Mouse (Mus musculus) heart, adult 2 months (tissue): ENCODE measurements at regions not wholly inside any gene's neighbourhood (a gene's known extent, or its start where the extent isn't known, plus 50 kb on each side); places are given as distances from the start of the nearest gene placed in this dataset.

Experiments used
- DNase-seq, 2 experiments: peaks; one replicate each; pipeline ENCODE4 v3.0.0; 2021
- H3K27ac ChIP-seq: fragments of 200-600 bp; 2 replicates; pipeline ENCODE4 v1.8.1; 2022
- H3K27me3 ChIP-seq: fragments of 200-500 bp; 2 replicates; pipeline ENCODE4 v1.6.1; 2012; ENCODE audit warnings: mild to moderate bottlenecking, low read length, inconsistent platforms, mixed read lengths; ENCODE audit not compliant: control insufficient read depth, insufficient read depth
- H3K36me3 ChIP-seq: fragments of 200-500 bp; 2 replicates; pipeline ENCODE4 v1.6.1; 2012; ENCODE audit warnings: low read length, inconsistent platforms; ENCODE audit not compliant: control insufficient read depth, insufficient read depth
- H3K4me1 ChIP-seq: fragments of 200-500 bp; 2 replicates; pipeline ENCODE4 v1.6.1; 2011; ENCODE audit warnings: low read length; ENCODE audit not compliant: control insufficient read depth, insufficient read depth
- H3K4me3 ChIP-seq: fragments of 200-600 bp; 2 replicates; pipeline ENCODE4 v1.8.1; 2022
- H3K79me2 ChIP-seq: fragments of 200-500 bp; replicated peaks from 2 replicates; pipeline ENCODE4 v1.6.1; 2012; ENCODE audit warnings: mild to moderate bottlenecking, inconsistent platforms, low read length, moderate library complexity, mixed read lengths; ENCODE audit not compliant: control insufficient read depth, insufficient read depth
- H3K9ac ChIP-seq: fragments of 200-500 bp; 2 replicates; pipeline ENCODE4 v1.6.1; 2012; ENCODE audit warnings: low read depth, mild to moderate bottlenecking, control low read depth, inconsistent platforms, low read length, mixed read lengths
- CTCF ChIP-seq: fragments of 200-600 bp; IDR thresholded peaks from 2 replicates; pipeline ENCODE4 v1.8.1; 2022; ENCODE audit warnings: antibody characterized with exemption, mild to moderate bottlenecking, moderate library complexity
- EP300 ChIP-seq: fragments of 200-500 bp; IDR thresholded peaks from 2 replicates; pipeline ENCODE4 v1.6.1; 2011; ENCODE audit warnings: low read depth, low read length, control low read depth; ENCODE audit not compliant: insufficient read depth
- POLR2A ChIP-seq: fragments of 200-500 bp; IDR thresholded peaks from 2 replicates; pipeline ENCODE4 v1.6.1; 2011; ENCODE audit warnings: mild to moderate bottlenecking, low read depth, low read length, control low read depth; ENCODE audit not compliant: insufficient read depth
- WGBS: fragments of 180-500 bp; shearing (Covaris S2); methylation state at CpG from one replicate; pipeline ENCODE4 v1.1.7; 2018; 5-methylcytosine and 5-hydroxymethylcytosine counted together
- intact Hi-C: fragments of 180-260 bp; cut with DNase I; formaldehyde crosslinking; loops from one replicate; pipeline ENCODE4 v1.15.1; 2025

DNA sequence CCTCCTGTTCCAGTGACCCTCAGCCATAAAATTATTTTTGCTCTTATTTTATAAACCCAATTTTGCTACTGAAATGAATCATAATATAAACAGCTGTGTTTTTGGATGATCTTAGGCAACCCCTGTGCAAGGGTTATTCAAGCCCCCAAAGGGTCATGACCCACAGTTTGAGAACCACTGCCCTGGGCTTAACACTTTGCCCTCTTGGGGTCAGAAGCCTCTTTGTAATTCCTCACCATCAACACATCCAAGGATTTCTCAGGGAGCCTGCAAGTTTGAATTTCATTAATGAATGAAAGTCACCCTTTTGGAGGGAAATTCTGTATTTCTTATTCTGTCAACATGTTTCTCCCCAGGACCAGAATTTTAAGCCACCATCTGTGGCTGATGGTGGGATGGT lies 123.1 kb downstream of the Cmpk2 start:
- Histone ChIP-seq H3K9ac (no peak overlapping the region), H3K4me1 (no peaks in the 10 kb centered on the region), H3K27ac (no peak overlapping the region), H3K36me3 (no peaks in the 10 kb centered on the region), H3K4me3 (no peak overlapping the region), H3K27me3 (no peaks in the 10 kb centered on the region), H3K79me2 (no peaks in the 10 kb centered on the region)
- TF ChIP-seq POLR2A (no peak), CTCF (no peak), EP300 (no peak)
- DNase-seq: no peak
- intact Hi-C loops: no loop called here

DNA sequence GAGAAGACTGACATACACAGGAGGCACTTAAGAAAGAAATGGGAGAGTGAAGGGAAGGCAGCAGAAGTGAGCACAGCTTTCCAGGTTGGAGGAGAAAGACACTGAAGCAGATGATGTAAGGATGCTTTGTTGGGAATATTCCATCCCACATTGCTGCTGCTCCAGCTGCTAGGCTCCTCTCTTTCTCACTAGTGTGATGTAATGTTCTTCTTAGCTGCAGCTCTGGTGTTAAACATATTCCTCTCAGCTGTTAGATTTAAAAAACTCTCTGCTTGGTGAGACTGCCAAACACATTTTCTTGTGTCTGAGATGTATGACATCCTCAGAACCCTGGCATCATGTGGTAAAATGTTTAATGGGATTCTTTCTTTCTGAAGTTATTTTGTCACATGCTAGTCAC lies 120.1 kb downstream of the Cmpk2 start:
- Histone ChIP-seq H3K27me3 (no peaks in the 10 kb centered on the region), H3K27ac (no peak overlapping the region), H3K4me3 (no peak overlapping the region), H3K4me1 (no peaks in the 10 kb centered on the region), H3K79me2 (no peaks in the 10 kb centered on the region), H3K9ac (no peak overlapping the region), H3K36me3 (no peaks in the 10 kb centered on the region)
- no peak for DNase-seq
- TF ChIP-seq EP300: no peak
- TF ChIP-seq CTCF: no peak
- TF ChIP-seq POLR2A: no peak
- intact Hi-C loops: no loop called here

DNA sequence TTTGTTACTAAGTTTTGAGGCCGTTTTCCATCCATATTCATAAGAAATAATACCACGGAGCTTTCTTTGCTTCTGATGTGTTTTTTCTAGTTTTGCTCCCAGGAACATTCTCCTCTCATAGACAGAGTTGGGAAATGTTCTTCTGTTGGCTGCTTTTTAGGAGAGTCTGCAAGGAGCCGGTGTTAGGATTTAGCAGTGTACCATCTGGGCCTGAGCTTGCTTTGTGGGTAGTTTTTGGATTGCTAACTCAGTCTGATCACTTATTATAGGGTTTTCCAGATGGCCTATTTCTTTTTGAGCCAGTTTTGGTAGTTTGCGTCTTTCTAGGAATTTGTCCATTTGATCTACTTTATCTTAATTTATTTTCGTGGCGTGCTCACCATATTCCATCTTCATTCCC lies 108.4 kb downstream of the Cmpk2 start:
- no peaks in the 10 kb centered on the region for H3K79me2 ChIP-seq
- H3K36me3 ChIP-seq: no peaks in the 10 kb centered on the region
- no peaks in the 10 kb centered on the region for H3K27me3 ChIP-seq
- no peak overlapping the region for H3K9ac ChIP-seq
- 91% methylated on average over 6 of the region's 6 CpGs for WGBS
- intact Hi-C loops: no loop called here
- no peaks in the 10 kb centered on the region for H3K4me1 ChIP-seq
- H3K27ac ChIP-seq: no peak overlapping the region
- DNase-seq: no peak
- no peak overlapping the region for H3K4me3 ChIP-seq
- no peak for TF ChIP-seq CTCF
- no peak for TF ChIP-seq POLR2A
- no peak for TF ChIP-seq EP300

DNA sequence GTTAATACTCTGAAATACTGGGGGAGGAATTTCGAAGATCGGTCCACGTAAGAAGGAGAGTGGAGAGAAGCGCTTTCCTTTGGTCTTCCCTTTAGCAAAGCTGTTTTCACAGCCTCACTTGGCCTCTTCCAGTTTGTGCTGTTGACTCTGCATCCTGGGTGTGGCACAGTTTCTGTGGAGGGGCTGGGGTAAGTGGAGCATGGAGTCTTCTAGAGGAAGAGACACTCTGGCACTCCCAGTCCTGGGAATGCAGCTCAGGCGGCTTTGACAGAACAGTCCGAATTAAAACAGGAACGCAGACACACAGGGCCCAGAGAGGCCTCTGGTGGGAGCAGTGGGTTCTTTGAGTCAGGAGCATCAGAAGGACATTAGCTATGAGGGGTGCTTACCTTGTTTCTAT lies 102.6 kb downstream of the Cmpk2 start:
- H3K4me3 ChIP-seq: no peak overlapping the region
- TF ChIP-seq POLR2A (no peak), CTCF (no peak), EP300 (no peak)
- no peak overlapping the region for H3K9ac ChIP-seq
- no peak for DNase-seq
- no peaks in the 10 kb centered on the region for H3K27me3 ChIP-seq
- no peak overlapping the region for H3K27ac ChIP-seq
- intact Hi-C loops: no loop called here
- H3K79me2 ChIP-seq: no peaks in the 10 kb centered on the region
- WGBS: 74% methylated on average over 7 of the region's 7 CpGs
- no peaks in the 10 kb centered on the region for H3K4me1 ChIP-seq
- H3K36me3 ChIP-seq: no peaks in the 10 kb centered on the region

DNA sequence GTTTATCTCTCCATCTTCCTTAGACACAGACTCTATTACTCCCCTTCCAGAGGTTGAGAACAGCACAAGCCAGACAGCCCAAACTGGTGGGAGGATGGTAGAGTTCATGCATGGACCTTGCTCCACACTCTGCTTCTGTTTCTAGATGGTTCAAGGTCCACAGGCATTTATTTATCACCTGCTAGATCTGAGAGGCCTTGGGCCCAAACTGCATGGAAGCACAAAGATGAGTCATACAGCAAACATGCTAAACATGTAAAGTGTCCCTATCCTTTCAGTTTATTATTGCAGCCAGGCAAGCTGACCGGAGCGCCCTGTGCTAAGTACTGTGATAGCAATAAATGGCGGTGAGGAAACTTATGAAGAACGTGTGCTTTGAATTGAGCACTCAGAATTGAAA lies 98.4 kb downstream of the Cmpk2 start:
- Histone ChIP-seq H3K36me3 (peaks cover 2% of the 10 kb centered on the region; the same call in 1 of the 2 replicates), H3K27me3 (no peaks in the 10 kb centered on the region), H3K4me1 (no peaks in the 10 kb centered on the region; the same call in 1 of the 2 replicates), H3K9ac (no peak overlapping the region), H3K79me2 (no peaks in the 10 kb centered on the region), H3K27ac (no peak overlapping the region), H3K4me3 (no peak overlapping the region)
- WGBS: 67% methylated on average over 4 of the region's 4 CpGs
- intact Hi-C loops: no loop called here
- DNase-seq: no peak
- TF ChIP-seq POLR2A: no peak
- no peak for TF ChIP-seq EP300
- TF ChIP-seq CTCF: no peak

DNA sequence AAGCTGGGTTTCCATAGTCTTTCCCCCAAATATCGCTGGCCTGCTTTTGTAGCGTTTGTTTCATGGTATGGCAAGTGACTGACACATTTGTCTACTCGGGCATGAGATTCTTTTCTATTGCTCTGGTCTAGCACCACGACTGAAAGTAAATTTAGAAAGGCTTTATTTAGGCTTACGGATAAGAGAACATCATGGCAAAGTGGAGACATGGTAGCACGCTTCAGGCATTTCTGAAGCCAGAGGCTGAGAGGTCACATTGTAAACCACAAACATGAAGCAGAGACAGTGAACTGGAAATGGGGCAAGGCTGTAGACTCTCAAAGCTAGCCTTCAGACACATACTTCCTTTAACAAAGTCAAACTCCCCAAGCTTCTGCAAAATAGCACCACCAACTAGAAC lies 93.9 kb downstream of the Cmpk2 start:
- no peak overlapping the region; the same call in 1 of the 2 replicates for H3K27ac ChIP-seq
- DNase-seq: no peak

DNA sequence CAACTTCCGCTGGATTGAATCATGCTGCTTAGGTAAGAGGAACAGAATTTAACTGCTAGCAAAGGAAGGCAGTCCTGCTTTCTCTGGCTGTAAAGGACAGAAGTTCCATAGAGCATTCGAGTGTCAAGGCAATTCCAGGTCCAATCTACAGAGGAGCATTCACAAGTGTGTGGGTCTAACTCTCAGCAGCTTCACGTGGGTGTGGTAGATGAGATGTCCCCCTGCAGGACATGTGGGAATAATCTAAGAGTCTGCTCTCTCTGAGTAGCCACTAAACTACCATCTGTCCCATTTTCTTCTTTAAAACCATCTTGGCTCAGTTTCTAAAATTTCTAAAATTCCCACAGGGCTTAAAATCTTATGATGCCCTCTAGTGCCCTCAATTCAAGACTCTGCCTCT lies 90.6 kb downstream of the Cmpk2 start:
- intact Hi-C loops: no loop called here
- no peak overlapping the region for H3K27ac ChIP-seq
- H3K4me1 ChIP-seq: no peaks in the 10 kb centered on the region; the same call in 1 of the 2 replicates
- no peaks in the 10 kb centered on the region for H3K79me2 ChIP-seq
- DNase-seq: no peak
- H3K27me3 ChIP-seq: no peaks in the 10 kb centered on the region
- WGBS: 79% methylated on average over 3 of the region's 3 CpGs
- H3K4me3 ChIP-seq: no peak overlapping the region
- H3K9ac ChIP-seq: no peak overlapping the region
- H3K36me3 ChIP-seq: peaks cover 2% of the 10 kb centered on the region; the same call in 1 of the 2 replicates
- no peak for TF ChIP-seq POLR2A
- TF ChIP-seq CTCF: no peak
- TF ChIP-seq EP300: no peak

More for the DNA sequence above, 93.9 kb downstream of the Cmpk2 start:
- Histone ChIP-seq H3K4me1 (no peaks in the 10 kb centered on the region; the same call in 1 of the 2 replicates), H3K36me3 (peaks cover 2% of the 10 kb centered on the region; the same call in 1 of the 2 replicates), H3K79me2 (no peaks in the 10 kb centered on the region), H3K9ac (no peak overlapping the region), H3K27me3 (no peaks in the 10 kb centered on the region), H3K4me3 (no peak overlapping the region)
- 60% methylated on average over 6 of the region's 6 CpGs for WGBS
- no peak for TF ChIP-seq POLR2A
- TF ChIP-seq CTCF: no peak
- TF ChIP-seq EP300: no peak
- intact Hi-C loops: no loop called here
